Mouse (Mus musculus): ENCODE results near the gene Etv3. TPM values are rescaled to one million over a fixed set of nuclear protein-coding genes. Genes with fewer than 3 reads are reported as not detected.
"Not testable (repeated sequence)": the region's sequence is repeated elsewhere in the genome, so short reads cannot be mapped to it uniquely, and the experiment has no call there.

The Etv3 gene
- 1.9 and 2.7 TPM in 2 replicates for polyA plus RNA-seq (2012; rRNA removed)
- polyA plus RNA-seq (2014; fragmentation: Nextera tagmentation; extraction: Ambion mirVana): 1.3 and 1.8 TPM in 2 replicates

DNA sequence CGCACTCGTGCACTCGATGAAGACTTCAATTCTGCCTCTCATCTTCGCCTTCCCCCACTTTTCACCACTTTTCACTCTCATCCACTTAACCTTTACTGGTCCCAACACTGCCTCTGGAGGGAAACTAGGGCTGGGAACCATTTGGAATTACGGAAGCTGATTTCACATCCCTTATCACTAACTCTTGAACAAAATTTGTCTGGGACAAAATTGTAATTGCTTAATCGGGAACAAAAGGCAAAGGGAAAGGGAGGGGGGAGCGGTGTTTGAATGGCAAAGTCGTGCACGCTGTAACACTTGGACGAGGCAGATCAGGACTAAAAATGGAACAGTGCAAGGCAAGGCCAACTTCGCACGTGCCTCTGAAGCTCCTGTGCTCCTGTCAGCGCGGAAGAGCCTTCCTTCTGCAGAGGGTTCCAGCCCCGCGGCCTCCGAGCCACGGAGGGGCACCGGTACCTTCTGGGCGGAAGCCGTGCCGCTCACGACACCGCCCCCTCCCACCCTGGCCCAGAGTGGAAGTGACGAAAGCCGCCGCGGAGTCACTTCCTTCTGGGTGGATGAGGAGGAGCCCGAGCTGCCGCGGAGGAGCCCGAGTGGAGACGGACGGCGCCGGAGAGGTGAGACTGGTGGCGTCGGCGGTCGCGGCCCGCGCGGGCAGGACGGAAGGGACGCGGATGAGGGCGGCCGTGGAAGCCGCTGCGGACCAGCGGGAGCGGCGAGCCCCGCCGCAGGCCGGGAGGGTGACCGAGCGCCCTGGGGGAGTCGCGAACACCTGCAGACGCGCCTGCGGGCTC, at the start of gene Etv3:
TSS of gene Etv3 (plus strand) at position 365 of the 794 bp plus-strand sequence.
- Histone ChIP-seq H3K4me3 (ENCODE audit: insufficient read depth in 1 of 2, low read depth in 2 of 2, low read length in 2 of 2) (peak within 1 kb of the TSS; percentile 93 to 97), H3K27me3 (ENCODE audit: control insufficient read depth, insufficient read depth, low read length) (no peaks in the 10 kb centered on the region; the same call in 1 of the 2 replicates), H3K4me2 (ENCODE audit: low read depth) (peak within 1 kb of the TSS; percentile 88), H3K9ac (replicated peaks) (peak within 1 kb of the TSS; percentile 96), H3K27ac (no peak within 1 kb of the TSS; the same call in 1 of the 2 replicates), H3K4me1 (replicated peaks; ENCODE audit: control insufficient read depth in 2 of 2, insufficient read depth in 2 of 2, low read length in 1 of 2) (peaks cover 4 to 14% of the 10 kb centered on the region in 2 experiments), H3K9me3 (ENCODE audit: control insufficient read depth, low read length) (no peaks in the 10 kb centered on the region), H3K36me3 (replicated peaks; ENCODE audit: control insufficient read depth, insufficient read depth, low read depth) (peaks cover 8% of the 10 kb centered on the region)
- DNase-seq (ENCODE audit: low read depth in 3 of 3, low spot score in 3 of 3) (peak; percentile 58 to 66 (median 63)), ATAC-seq (ENCODE audit: insufficient read depth) (peak; percentile 93)
- 0 out of 2 replicates have a peak, but pooled peaks have one; percentile 3 for TF ChIP-seq CTCF (IDR thresholded peaks at IDR 0.05; ENCODE audit: low read depth)
- TF ChIP-seq EP300 (IDR thresholded peaks at IDR 0.05; ENCODE audit: low read depth): no peak
- 6% methylated on average over 63 of the region's 64 CpGs for WGBS (ENCODE audit: insufficient replicate concordance)

DNA sequence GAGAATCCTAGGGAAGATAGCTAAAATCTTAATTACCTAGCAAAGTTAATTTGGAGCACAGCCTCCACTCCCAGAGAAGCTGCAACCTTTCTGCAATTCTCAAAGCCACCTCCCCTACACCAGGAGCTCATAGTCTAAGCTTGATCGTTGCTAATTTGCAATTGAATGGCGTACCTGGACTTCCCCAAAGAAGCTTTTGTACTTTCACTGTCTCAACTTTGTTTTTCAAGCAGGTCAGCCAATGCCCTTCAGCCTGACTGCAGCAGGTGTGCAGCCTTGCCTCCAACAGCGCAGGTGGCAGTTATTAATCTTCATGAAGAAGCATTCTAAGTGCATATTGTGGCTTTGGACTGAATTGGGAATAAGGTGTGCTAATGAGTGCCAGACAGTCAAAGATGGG, 47.3 kb upstream of the Etv3 start:
- not testable (repeated sequence) for H3K4me1 ChIP-seq (replicated peaks; ENCODE audit: control insufficient read depth in 2 of 2, insufficient read depth in 2 of 2, low read length in 1 of 2); H3K36me3 ChIP-seq (replicated peaks; ENCODE audit: control insufficient read depth, insufficient read depth, low read depth); DNase-seq (ENCODE audit: low read depth in 3 of 3, low spot score in 3 of 3); H3K4me2 ChIP-seq (ENCODE audit: low read depth); ATAC-seq (ENCODE audit: insufficient read depth); H3K4me3 ChIP-seq (ENCODE audit: insufficient read depth in 1 of 2, low read depth in 2 of 2, low read length in 2 of 2); H3K9ac ChIP-seq (replicated peaks); H3K27ac ChIP-seq; H3K27me3 ChIP-seq (ENCODE audit: control insufficient read depth, insufficient read depth, low read length); H3K9me3 ChIP-seq (ENCODE audit: control insufficient read depth, low read length)
- WGBS (ENCODE audit: insufficient replicate concordance): 58% methylated on average over 3 of the region's 3 CpGs

DNA sequence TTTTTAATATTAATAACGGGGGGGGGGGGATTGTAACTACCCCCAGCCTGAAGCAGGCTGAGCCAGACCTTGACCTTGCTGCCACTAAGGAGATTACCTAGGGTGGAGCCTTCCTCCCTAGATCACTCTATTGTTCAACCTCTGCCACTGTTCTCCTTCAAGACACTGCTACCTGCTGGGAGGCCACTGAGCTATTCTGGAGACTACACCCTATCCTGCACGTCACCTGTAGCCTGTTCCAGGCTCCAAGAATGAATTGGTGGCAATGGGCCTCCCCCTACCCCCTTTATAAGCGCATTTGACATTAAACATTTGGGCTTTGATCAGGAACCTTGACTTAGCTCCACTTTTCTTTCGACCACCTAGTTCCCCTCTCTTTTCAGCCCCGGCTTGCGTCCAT, 46.6 kb upstream of the Etv3 start:
- H3K9me3 ChIP-seq (ENCODE audit: control insufficient read depth, low read length); DNase-seq (ENCODE audit: low read depth in 3 of 3, low spot score in 3 of 3); H3K4me3 ChIP-seq (ENCODE audit: insufficient read depth in 1 of 2, low read depth in 2 of 2, low read length in 2 of 2); H3K4me1 ChIP-seq (replicated peaks; ENCODE audit: control insufficient read depth in 2 of 2, insufficient read depth in 2 of 2, low read length in 1 of 2); H3K4me2 ChIP-seq (ENCODE audit: low read depth); ATAC-seq (ENCODE audit: insufficient read depth); H3K36me3 ChIP-seq (replicated peaks; ENCODE audit: control insufficient read depth, insufficient read depth, low read depth); H3K9ac ChIP-seq (replicated peaks); H3K27ac ChIP-seq; H3K27me3 ChIP-seq (ENCODE audit: control insufficient read depth, insufficient read depth, low read length): not testable (repeated sequence)
- 56% methylated on average over 6 of the region's 6 CpGs for WGBS (ENCODE audit: insufficient replicate concordance)

DNA sequence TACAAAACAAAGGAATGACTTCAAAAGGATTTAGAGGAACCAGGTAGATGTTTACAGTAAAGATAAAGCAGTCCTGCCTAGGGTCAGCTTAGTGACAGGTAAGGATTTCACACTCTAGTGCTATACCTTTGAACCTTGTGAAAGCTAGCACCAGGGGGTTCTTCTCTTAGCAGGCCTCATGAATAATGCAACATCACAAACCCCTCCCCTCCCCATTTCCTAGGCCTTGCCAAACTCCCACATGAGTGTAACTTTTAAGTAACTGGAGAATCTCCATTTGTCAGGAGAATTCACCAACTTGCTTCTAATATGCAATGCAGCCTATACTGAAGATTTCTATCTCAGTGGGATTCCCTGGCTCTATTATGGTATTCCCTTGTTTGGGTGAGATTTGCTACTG, 46.0 kb upstream of the Etv3 start:
- H3K9me3 ChIP-seq (ENCODE audit: control insufficient read depth, low read length); H3K4me3 ChIP-seq (ENCODE audit: insufficient read depth in 1 of 2, low read depth in 2 of 2, low read length in 2 of 2); H3K9ac ChIP-seq (replicated peaks); H3K27me3 ChIP-seq (ENCODE audit: control insufficient read depth, insufficient read depth, low read length); H3K27ac ChIP-seq; H3K4me2 ChIP-seq (ENCODE audit: low read depth); H3K4me1 ChIP-seq (replicated peaks; ENCODE audit: control insufficient read depth in 2 of 2, insufficient read depth in 2 of 2, low read length in 1 of 2); DNase-seq (ENCODE audit: low read depth in 3 of 3, low spot score in 3 of 3); ATAC-seq (ENCODE audit: insufficient read depth); H3K36me3 ChIP-seq (replicated peaks; ENCODE audit: control insufficient read depth, insufficient read depth, low read depth): not testable (repeated sequence)

DNA sequence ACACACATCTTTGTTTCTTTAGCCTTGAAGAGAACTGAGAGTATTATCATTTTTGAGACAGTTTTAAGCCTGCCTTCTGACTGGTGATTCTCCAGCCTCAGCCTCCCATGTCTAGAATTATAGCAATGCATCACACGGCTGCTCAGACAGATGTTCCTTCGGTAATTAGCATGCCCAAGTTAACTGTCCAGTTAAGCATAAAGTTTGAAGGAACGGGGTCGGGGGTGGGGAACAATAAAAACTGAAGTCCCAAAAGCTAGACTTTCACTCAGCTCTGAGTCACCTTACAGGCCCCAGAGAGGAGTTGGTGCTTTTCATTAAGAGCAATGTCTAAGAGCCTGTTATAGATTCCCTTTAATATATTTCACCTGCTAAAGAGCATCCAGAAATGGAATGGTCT, 37.8 kb upstream of the Etv3 start:
- Histone ChIP-seq H3K36me3 (replicated peaks; ENCODE audit: control insufficient read depth, insufficient read depth, low read depth) (no peaks in the 10 kb centered on the region), H3K9me3 (ENCODE audit: control insufficient read depth, low read length) (no peaks in the 10 kb centered on the region), H3K4me1 (replicated peaks; ENCODE audit: control insufficient read depth in 2 of 2, insufficient read depth in 2 of 2, low read length in 1 of 2) (no peaks in the 10 kb centered on the region), H3K27me3 (ENCODE audit: control insufficient read depth, insufficient read depth, low read length) (no peaks in the 10 kb centered on the region), H3K4me3 (ENCODE audit: insufficient read depth in 1 of 2, low read depth in 2 of 2, low read length in 2 of 2) (no peak overlapping the region), H3K9ac (replicated peaks) (no peak overlapping the region), H3K27ac (no peak overlapping the region), H3K4me2 (ENCODE audit: low read depth) (no peak overlapping the region)
- TF ChIP-seq CTCF (IDR thresholded peaks at IDR 0.05; ENCODE audit: low read depth) (no peak), EP300 (IDR thresholded peaks at IDR 0.05; ENCODE audit: low read depth) (no peak)
- ATAC-seq (ENCODE audit: insufficient read depth) (no peak), DNase-seq (ENCODE audit: low read depth in 3 of 3, low spot score in 3 of 3) (no peak)
- WGBS (ENCODE audit: insufficient replicate concordance): 68% methylated on average over 4 of the region's 4 CpGs
